Mouse (Mus musculus): ENCODE measurements around the gene Adprm.

DNA sequence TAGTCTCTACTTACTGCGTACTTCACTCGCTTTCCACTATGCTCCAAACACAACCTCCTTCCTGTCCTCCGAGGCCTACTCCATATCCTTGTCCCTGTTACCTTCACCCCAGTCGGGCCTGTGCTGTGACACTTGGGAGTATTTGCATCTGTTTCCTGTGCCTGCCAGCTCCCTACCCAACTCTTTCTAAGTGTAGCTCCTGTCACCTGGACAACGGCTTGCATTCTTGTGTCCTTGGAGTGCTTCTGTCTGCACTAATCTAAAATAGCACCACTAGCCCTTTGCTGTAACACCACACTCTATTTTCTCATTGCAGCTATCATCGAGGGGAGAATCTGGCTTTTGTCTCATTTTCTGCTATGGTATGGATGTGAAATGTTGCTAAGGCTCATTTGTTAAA lies 11.9 kb downstream of the Adprm start:
- no peak for TF ChIP-seq CTCF (IDR thresholded peaks at IDR 0.05; ENCODE audit: low read depth, low read length)
- TF ChIP-seq POLR2A (IDR thresholded peaks at IDR 0.05; ENCODE audit: insufficient read depth, low read length), result no peak
- no peak for TF ChIP-seq EP300 (IDR thresholded peaks at IDR 0.05; ENCODE audit: insufficient read depth, low read depth, low read length)

All from ES-Bruce4 (cell line).